Mouse (Mus musculus): Measurements from ENCODE around the gene Tmem270.

DNA sequence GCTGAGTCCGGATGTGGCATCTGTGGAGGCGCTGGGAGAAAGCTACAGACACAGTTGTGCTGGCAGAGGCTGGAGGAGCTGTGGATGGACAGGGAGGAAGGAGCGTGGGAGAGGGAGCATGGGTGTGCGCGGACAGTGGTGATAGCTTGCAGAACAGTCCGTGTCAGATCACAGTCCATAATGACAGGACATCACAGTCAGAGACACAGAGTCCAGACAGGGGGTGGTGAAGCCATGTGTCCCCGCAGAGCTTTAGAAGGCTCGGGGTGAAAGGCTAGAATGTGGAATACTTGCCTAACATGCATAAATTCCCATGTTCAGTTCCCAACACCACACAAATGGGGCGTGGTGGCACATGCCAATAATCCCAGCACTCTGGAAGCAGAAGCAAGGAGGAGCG, 29.7 kb downstream of the Tmem270 start:
- no peak for TF ChIP-seq CTCF (conservative IDR thresholded peaks at IDR 0.05; ENCODE audit: insufficient read depth, insufficient read length, low read depth, low read length)
- TF ChIP-seq POLR2A (IDR thresholded peaks at IDR 0.05; ENCODE audit: low read depth, low read length), result no peak
